Mouse (Mus musculus) megakaryocyte, embryonic 14.5 days (primary cell): ENCODE data around the gene Nfix.

Source experiments
- FLI1 ChIP-seq: IDR thresholded peaks from 2 replicates; pipeline ENCODE4 v1.6.1; 2012; ENCODE audit warnings: low read length, inconsistent platforms, mixed read lengths
- GATA1 ChIP-seq: IDR thresholded peaks from 3 replicates; pipeline ENCODE4 v1.6.1; 2012; ENCODE audit warnings: mixed read lengths, low read length, inconsistent platforms, borderline replicate concordance

GRCm38 (mm10) chr8:84743054-84743415 lies 57.1 kb downstream of the Nfix start:
- no peak for TF ChIP-seq GATA1
- TF ChIP-seq FLI1: no peak
